Mouse (Mus musculus): ENCODE measurements around the gene Ints6. TPM values are rescaled to one million over a fixed set of nuclear protein-coding genes. Genes with fewer than 3 reads are reported as not detected.
"Not testable (repeated sequence)": the region's sequence is repeated elsewhere in the genome, so short reads cannot be mapped to it uniquely, and the experiment has no call there.

The Ints6 gene
- polyA plus RNA-seq, 1 experiment, result 2.2 TPM

- WGBS, result 86% methylated on average over 5 of the region's 5 CpGs
- no peak for DNase-seq (ENCODE audit: low read depth, low spot score)
Observed at GRCm38 (mm10) chr14:62758714-62759113, 2.3 kb downstream of the Ints6 start.

- DNase-seq (ENCODE audit: low read depth, low spot score), result no peak
- WGBS, result 94% methylated on average over 1 of the region's 1 CpGs
Observed at GRCm38 (mm10) chr14:62755095-62755640, 5.8 kb downstream of the Ints6 start.

- 79% methylated on average over 2 of the region's 2 CpGs for WGBS
- DNase-seq (ENCODE audit: low read depth, low spot score), result no peak
Observed at GRCm38 (mm10) chr14:62751479-62751878, 9.5 kb downstream of the Ints6 start.

GRCm38 (mm10) chr14:62735646-62736045, 25.3 kb downstream of the Ints6 start:
- WGBS, result 84% methylated on average over 1 of the region's 1 CpGs
- no peak for DNase-seq (ENCODE audit: low read depth, low spot score)

GRCm38 (mm10) chr14:62733666-62734065, 27.3 kb downstream of the Ints6 start:
- no peak for DNase-seq (ENCODE audit: low read depth, low spot score)
- 78% methylated on average over 2 of the region's 2 CpGs for WGBS

GRCm38 (mm10) chr14:62731902-62732301, 29.1 kb downstream of the Ints6 start:
- WGBS, result 71% methylated on average over 1 of the region's 1 CpGs
- no peak for DNase-seq (ENCODE audit: low read depth, low spot score)

GRCm38 (mm10) chr14:62724560-62724959, 36.4 kb downstream of the Ints6 start:
- no peak for DNase-seq (ENCODE audit: low read depth, low spot score)

GRCm38 (mm10) chr14:62721625-62722024, 39.3 kb downstream of the Ints6 start:
- WGBS, result 89% methylated on average over 1 of the region's 1 CpGs
- no peak for DNase-seq (ENCODE audit: low read depth, low spot score)

GRCm38 (mm10) chr14:62718161-62718560, 42.8 kb downstream of the Ints6 start:
- no peak for DNase-seq (ENCODE audit: low read depth, low spot score)
- 84% methylated on average over 2 of the region's 2 CpGs for WGBS

- 92% methylated on average over 3 of the region's 3 CpGs for WGBS
- no peak for DNase-seq (ENCODE audit: low read depth, low spot score)
Observed at GRCm38 (mm10) chr14:62673646-62674045, 87.3 kb downstream of the Ints6 start.

GRCm38 (mm10) chr14:62664976-62665673, 95.8 kb downstream of the Ints6 start:
- no peak for DNase-seq (ENCODE audit: low read depth, low spot score)
- WGBS, result 47% methylated on average over 9 of the region's 9 CpGs

- 87% methylated on average over 8 of the region's 8 CpGs for WGBS
- DNase-seq (ENCODE audit: low read depth, low spot score), result no peak
Observed at GRCm38 (mm10) chr14:62663367-62663766, 97.6 kb downstream of the Ints6 start, which contains the start of gene Serpine3. Serpine3 (plus strand) TSS chr14:62663667.

- 35% methylated on average over 6 of the region's 6 CpGs for WGBS
- no peak for DNase-seq (ENCODE audit: low read depth, low spot score)
Observed at GRCm38 (mm10) chr14:62662381-62662780, 98.6 kb downstream of the Ints6 start.

- DNase-seq (ENCODE audit: low read depth, low spot score), result no peak
- 43% methylated on average over 3 of the region's 3 CpGs for WGBS
Observed at GRCm38 (mm10) chr14:62657469-62657868, 103.5 kb downstream of the Ints6 start.

GRCm38 (mm10) chr14:62655996-62656395, 105.0 kb downstream of the Ints6 start:
- 79% methylated on average over 7 of the region's 7 CpGs for WGBS
- DNase-seq (ENCODE audit: low read depth, low spot score), result no peak

- no peak for DNase-seq (ENCODE audit: low read depth, low spot score)
- 89% methylated on average over 3 of the region's 3 CpGs for WGBS
Observed at GRCm38 (mm10) chr14:62651771-62652170, 109.2 kb downstream of the Ints6 start.

- DNase-seq (ENCODE audit: low read depth, low spot score), result no peak
- WGBS, result 63% methylated on average over 3 of the region's 3 CpGs
Observed at GRCm38 (mm10) chr14:62650376-62650775, 110.6 kb downstream of the Ints6 start.

GRCm38 (mm10) chr14:62648405-62648804, 112.6 kb downstream of the Ints6 start:
- no peak for DNase-seq (ENCODE audit: low read depth, low spot score)
- WGBS, result 81% methylated on average over 6 of the region's 6 CpGs

GRCm38 (mm10) chr14:62642368-62642767, 118.6 kb downstream of the Ints6 start:
- WGBS, result 70% methylated on average over 6 of the region's 7 CpGs
- not testable (repeated sequence) for DNase-seq (ENCODE audit: low read depth, low spot score)

- 70% methylated on average over 4 of the region's 4 CpGs for WGBS
- no peak for DNase-seq (ENCODE audit: low read depth, low spot score)
Observed at GRCm38 (mm10) chr14:62640396-62640795, 120.6 kb downstream of the Ints6 start.

- no peak for DNase-seq (ENCODE audit: low read depth, low spot score)
- 82% methylated on average over 5 of the region's 5 CpGs for WGBS
Observed at GRCm38 (mm10) chr14:62639551-62639950, 121.4 kb downstream of the Ints6 start.
